Mouse (Mus musculus) left cerebral cortex, adult 8-10 months (tissue): ENCODE data around the gene Sytl2. TPM values are rescaled to one million over a fixed set of nuclear protein-coding genes. Genes with fewer than 3 reads are reported as not detected.

ENCODE experiments used
- DNase-seq, 2 experiments: peaks; one replicate each; pipeline ENCODE4 v3.0.0; 2022; ENCODE audit warnings: low spot score in 2 of 2
- total RNA-seq, 4 experiments: library from RNA; stranded (reverse); gene quantifications; 2 replicates each; pipeline ENCODE4 v1.2.4; 2022

Sytl2 gene
- total RNA-seq, 4 experiments from 2014 or later, result 79.5 to 104 (median 86.6) TPM

GRCm38 (mm10) chr7:90457517-90457916 lies 155.5 kb downstream of the Sytl2 start:
- no peak for DNase-seq

Other genes with a start within 250 kb of the Sytl2 start
- 100 to 1,000 TPM; 138 to 157 (median 147) TPM for gene Picalm, start 172.0 kb upstream of the Sytl2 start, total RNA-seq
- gene Ccdc83, start 36.5 kb upstream of the Sytl2 start, total RNA-seq, result not detected
- 1 to 10 TPM in 2 of 4 experiments, under 1 TPM in 2; 0.82 to 1.1 (median 0.98) TPM for gene Ccdc89, start 124.3 kb downstream of the Sytl2 start, total RNA-seq
- gene Crebzf, start 140.5 kb downstream of the Sytl2 start, total RNA-seq, result 10 to 100 TPM; 67.4 to 93.4 (median 75.2) TPM
- 10 to 100 TPM; 37.1 to 40.9 (median 38.4) TPM for gene Tmem126a, start 155.0 kb downstream of the Sytl2 start, total RNA-seq
- gene Tmem126b, start 173.7 kb downstream of the Sytl2 start, total RNA-seq, result 10 to 100 TPM; 25.4 to 27.3 (median 26.5) TPM
- gene Dlg2, start 174.4 kb downstream of the Sytl2 start, total RNA-seq, result 100 to 1,000 TPM; 251 to 298 (median 273) TPM